Mouse (Mus musculus) thymus, postnatal 4 days (tissue): Measurements from ENCODE around the gene Olfr224.
A peak's percentile ranks its signal among the peaks of the same experiment; 100 is the strongest.
"Not testable (repeated sequence)": the region's sequence is repeated elsewhere in the genome, so short reads cannot be mapped to it uniquely, and the experiment has no call there.

Experiments used
- DNase-seq: peaks from one replicate; pipeline ENCODE4 v3.0.0; 2021

Olfr224 gene

GRCm38 (mm10) chr11:58570405-58570804 is at the start of gene Olfr224:
TSS of gene Olfr224 (minus strand) at chr11:58570553.
- DNase-seq: no peak

- DNase-seq: no peak
These were observed 48.4 kb upstream of the Olfr224 start for GRCm38 (mm10) chr11:58618793-58619192.

- no peak for DNase-seq
These were observed 48.0 kb upstream of the Olfr224 start for GRCm38 (mm10) chr11:58618369-58618768.

GRCm38 (mm10) chr11:58615975-58616374 is 45.6 kb upstream of the Olfr224 start, which contains the start of gene 2210407C18Rik:
TSS of gene 2210407C18Rik (minus strand) at chr11:58616075.
- DNase-seq: no peak

GRCm38 (mm10) chr11:58614526-58614925 is 44.2 kb upstream of the Olfr224 start:
- DNase-seq: no peak

GRCm38 (mm10) chr11:58613359-58613758 is 43.0 kb upstream of the Olfr224 start:
- DNase-seq: no peak

- DNase-seq: no peak
These were observed 36.7 kb upstream of the Olfr224 start for GRCm38 (mm10) chr11:58607030-58607429.

GRCm38 (mm10) chr11:58606177-58606919 is 36.0 kb upstream of the Olfr224 start:
- DNase-seq: no peak

GRCm38 (mm10) chr11:58605228-58605627 is 34.9 kb upstream of the Olfr224 start:
- no peak for DNase-seq

- no peak for DNase-seq
These were observed 34.3 kb upstream of the Olfr224 start for GRCm38 (mm10) chr11:58604688-58605087.

- no peak for DNase-seq
These were observed 32.6 kb upstream of the Olfr224 start for GRCm38 (mm10) chr11:58602800-58603560.

- no peak for DNase-seq
These were observed 31.7 kb upstream of the Olfr224 start for GRCm38 (mm10) chr11:58602062-58602461.

GRCm38 (mm10) chr11:58597837-58598236 is 27.5 kb upstream of the Olfr224 start:
- DNase-seq: no peak

GRCm38 (mm10) chr11:58594814-58595213 is 24.5 kb upstream of the Olfr224 start, which contains the start of gene Olfr324:
TSS of gene Olfr324 (plus strand) at chr11:58595114.
- DNase-seq: no peak

GRCm38 (mm10) chr11:58588620-58589250 is 18.4 kb upstream of the Olfr224 start:
- DNase-seq: no peak

GRCm38 (mm10) chr11:58587898-58588348 is 17.6 kb upstream of the Olfr224 start:
- peak; percentile 75 for DNase-seq

- DNase-seq: no peak
These were observed 8.3 kb upstream of the Olfr224 start for GRCm38 (mm10) chr11:58578636-58579035.

- DNase-seq: no peak
These were observed 7.1 kb upstream of the Olfr224 start, which contains the start of gene Olfr325 for GRCm38 (mm10) chr11:58577430-58577829. TSS of gene Olfr325 (plus strand) at chr11:58577730.

GRCm38 (mm10) chr11:58555536-58555935 is 14.8 kb downstream of the Olfr224 start, which contains the start of gene Olfr328:
TSS of gene Olfr328 (minus strand) at chr11:58555636.
- no peak for DNase-seq

GRCm38 (mm10) chr11:58546322-58546721 is 24.0 kb downstream of the Olfr224 start, which contains the start of gene Olfr329-ps:
TSS of gene Olfr329-ps (minus strand) at chr11:58546422.
- DNase-seq: no peak

- DNase-seq: not testable (repeated sequence)
These were observed 35.6 kb downstream of the Olfr224 start, which contains the start of gene Olfr330 for GRCm38 (mm10) chr11:58534736-58535135. TSS of gene Olfr330 (minus strand) at chr11:58534836.

- DNase-seq: peak; percentile 14
These were observed 50.6 kb downstream of the Olfr224 start for GRCm38 (mm10) chr11:58519756-58520155.

- DNase-seq: peak; percentile 68
These were observed 51.4 kb downstream of the Olfr224 start for GRCm38 (mm10) chr11:58518916-58519315.
